Mouse (Mus musculus): ENCODE data around the gene Ccdc184.

DNA sequence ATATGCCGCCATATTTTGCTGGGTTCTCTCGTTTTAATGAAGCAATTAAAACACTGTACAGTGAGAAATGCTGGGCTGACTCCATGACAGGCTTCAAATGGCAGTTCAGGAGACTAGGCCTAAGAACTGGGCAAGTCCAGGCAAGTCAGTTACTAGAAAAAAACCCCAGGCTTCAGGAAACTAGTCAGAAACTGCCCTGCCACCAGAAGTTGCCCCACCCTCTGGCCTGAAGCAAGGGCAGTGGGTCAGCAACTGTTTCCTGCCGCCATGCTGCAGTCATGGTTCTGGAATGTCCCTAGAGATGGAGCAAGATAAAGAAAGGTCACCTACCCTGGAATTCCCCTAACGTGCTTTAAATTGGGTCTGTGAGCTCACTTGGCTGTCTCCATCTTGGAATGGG lies 11.0 kb upstream of the Ccdc184 start:
- TF ChIP-seq CTCF (IDR thresholded peaks at IDR 0.05; ENCODE audit: low read depth) (no peak), EP300 (IDR thresholded peaks at IDR 0.05; ENCODE audit: low read depth) (no peak)
